ENCODE assay signal across 18 mouse cellular contexts in genomic region chr5:51537009-51537645, GRCm38 (mm10). TPM values are rescaled to one million over a fixed set of nuclear protein-coding genes. Genes with fewer than 3 reads are reported as not detected.
DNase-seq lines count a peak whose midpoint lies in the region; ATAC-seq and TF ChIP-seq lines count a peak whose summit lies in the region.
"Had no signal": no experiment of that assay in that cellular context is flagged by ENCODE, and none has a peak within 500 bp of the region (broad histone marks: within the 10 kb centered on the region; RNA-seq: fewer than 3 reads in every experiment).

No protein-coding gene starts in this region.

- TF ChIP-seq CTCF in heart, adult 2 months (IDR thresholded peaks at IDR 0.05) = no peak
- no peak for TF ChIP-seq CTCF in kidney, adult 2 months (conservative IDR thresholded peaks at IDR 0.05; ENCODE audit: insufficient read depth, insufficient read length, low read depth, low read length)
- TF ChIP-seq CTCF in heart, postnatal 0 days (IDR thresholded peaks at IDR 0.05; ENCODE audit: low read depth) = no peak

- no peak overlapping the region for H3K4me3 ChIP-seq in heart, adult 2 months
- no peak overlapping the region for H3K4me3 ChIP-seq in kidney, adult 2 months (ENCODE audit: insufficient read depth, low read depth, low read length)
- H3K4me3 ChIP-seq in kidney, embryonic 15.5 days (replicated peaks) = no peak overlapping the region
- no peak overlapping the region for H3K4me3 ChIP-seq in heart, postnatal 0 days (ENCODE audit: low read depth, low read length)
- no peak overlapping the region for H3K4me3 ChIP-seq in hindbrain, embryonic 12.5 days
- H3K4me3 ChIP-seq: embryonic facial prominence, embryonic 15.5 days; forebrain, embryonic 10.5 days; hindbrain, embryonic 13.5 days had no signal

- DNase-seq in heart, adult 2 months = no peak
- no peak for DNase-seq in heart, postnatal 10 days
- DNase-seq in kidney, adult 2 months = peak; percentile 92
- peak; percentile 65 for DNase-seq in heart, postnatal 0 days (ENCODE audit: low spot score)
- peak; percentile 79 for DNase-seq in kidney, postnatal 14 days
- DNase-seq in yolk sac, embryonic 10.5 days (ENCODE audit: low spot score) = no peak
- DNase-seq: adrenal gland, adult 2 months; cerebellum, postnatal 14 days; embryo, embryonic 11 days; gastrocnemius, postnatal 25 days; lung, adult 2 months; midbrain, embryonic 14.5 days; right cerebral cortex, postnatal 4 days had no signal

- peaks cover 36% of the 10 kb centered on the region for H3K36me3 ChIP-seq in heart, adult 2 months (ENCODE audit: control insufficient read depth, insufficient read depth, low read length)
- no peaks in the 10 kb centered on the region for H3K36me3 ChIP-seq in kidney, adult 2 months (ENCODE audit: control insufficient read depth, insufficient read depth, low read length)
- no peaks in the 10 kb centered on the region for H3K36me3 ChIP-seq in kidney, embryonic 15.5 days
- 0 out of 2 replicates have a peak, but pooled peaks cover 4% of the 10 kb centered on the region for H3K36me3 ChIP-seq in heart, postnatal 0 days (replicated peaks; ENCODE audit: control insufficient read depth, insufficient read depth, low read length)
- no peaks in the 10 kb centered on the region for H3K36me3 ChIP-seq in hindbrain, embryonic 12.5 days
- H3K36me3 ChIP-seq: embryonic facial prominence, embryonic 15.5 days; forebrain, embryonic 10.5 days; hindbrain, embryonic 13.5 days had no signal

- no peaks in the 10 kb centered on the region for H3K27me3 ChIP-seq in heart, adult 2 months (ENCODE audit: control insufficient read depth, insufficient read depth, low read length)
- H3K27me3 ChIP-seq in kidney, adult 2 months (replicated peaks; ENCODE audit: control insufficient read depth, insufficient read depth, low read length) = no peaks in the 10 kb centered on the region
- H3K27me3 ChIP-seq in kidney, embryonic 15.5 days = no peaks in the 10 kb centered on the region
- no peaks in the 10 kb centered on the region for H3K27me3 ChIP-seq in heart, postnatal 0 days (ENCODE audit: control insufficient read depth, insufficient read depth, low read length)
- no peaks in the 10 kb centered on the region; the same call in 1 of the 2 replicates for H3K27me3 ChIP-seq in hindbrain, embryonic 12.5 days
- H3K27me3 ChIP-seq: embryonic facial prominence, embryonic 15.5 days; hindbrain, embryonic 13.5 days had no signal

- TF ChIP-seq EP300 in heart, adult 2 months (IDR thresholded peaks at IDR 0.05; ENCODE audit: insufficient read depth, low read depth, low read length) = no peak
- 0 out of 2 replicates have a peak, but pooled peaks have one; percentile 60 for TF ChIP-seq EP300 in heart, postnatal 0 days (IDR thresholded peaks at IDR 0.05; ENCODE audit: low read depth)

- H3K79me2 ChIP-seq in heart, adult 2 months (replicated peaks; ENCODE audit: control insufficient read depth, insufficient read depth, low read length) = no peaks in the 10 kb centered on the region; the same call in 1 of the 2 replicates

- TF ChIP-seq POLR2A in heart, adult 2 months (IDR thresholded peaks at IDR 0.05; ENCODE audit: insufficient read depth, low read depth, low read length) = 0 out of 2 replicates have a peak, but pooled peaks have one; percentile 31
- no peak for TF ChIP-seq POLR2A in kidney, adult 2 months (IDR thresholded peaks at IDR 0.05; ENCODE audit: low read depth, low read length)

- peaks cover 5% of the 10 kb centered on the region for H3K4me1 ChIP-seq in heart, adult 2 months (ENCODE audit: control insufficient read depth, insufficient read depth, low read length)
- peaks cover 36% of the 10 kb centered on the region; the same call in 1 of the 2 replicates for H3K4me1 ChIP-seq in kidney, adult 2 months (ENCODE audit: control insufficient read depth, insufficient read depth, low read length)
- no peaks in the 10 kb centered on the region for H3K4me1 ChIP-seq in kidney, embryonic 15.5 days
- peaks cover 64% of the 10 kb centered on the region for H3K4me1 ChIP-seq in heart, postnatal 0 days (ENCODE audit: control insufficient read depth, insufficient read depth)
- H3K4me1 ChIP-seq in hindbrain, embryonic 12.5 days = no peaks in the 10 kb centered on the region
- H3K4me1 ChIP-seq: embryonic facial prominence, embryonic 15.5 days; forebrain, embryonic 10.5 days; hindbrain, embryonic 13.5 days had no signal

- no peak overlapping the region for H3K4me2 ChIP-seq in kidney, embryonic 15.5 days
- H3K4me2 ChIP-seq in heart, postnatal 0 days (ENCODE audit: low read depth, low read length) = no peak overlapping the region; the same call in 1 of the 2 replicates
- H3K4me2 ChIP-seq in hindbrain, embryonic 12.5 days (replicated peaks) = no peak overlapping the region
- H3K4me2 ChIP-seq: embryonic facial prominence, embryonic 15.5 days; hindbrain, embryonic 13.5 days had no signal

- no peak overlapping the region for H3K9ac ChIP-seq in heart, adult 2 months (ENCODE audit: low read depth, low read length)
- H3K9ac ChIP-seq in kidney, embryonic 15.5 days = no peak overlapping the region
- H3K9ac ChIP-seq in heart, postnatal 0 days (replicated peaks; ENCODE audit: low read depth, low read length) = no peak overlapping the region; the same call in 1 of the 2 replicates
- H3K9ac ChIP-seq in hindbrain, embryonic 12.5 days = no peak overlapping the region
- H3K9ac ChIP-seq: embryonic facial prominence, embryonic 15.5 days; hindbrain, embryonic 13.5 days had no signal

- H3K9me3 ChIP-seq in kidney, embryonic 15.5 days (replicated peaks) = no peaks in the 10 kb centered on the region
- H3K9me3 ChIP-seq in heart, postnatal 0 days (replicated peaks; ENCODE audit: control insufficient read depth, low read length) = no peaks in the 10 kb centered on the region
- no peaks in the 10 kb centered on the region for H3K9me3 ChIP-seq in hindbrain, embryonic 12.5 days (replicated peaks)
- H3K9me3 ChIP-seq: embryonic facial prominence, embryonic 15.5 days; forebrain, embryonic 10.5 days; hindbrain, embryonic 13.5 days had no signal

- peak overlapping the region; percentile 63 for H3K27ac ChIP-seq in heart, adult 2 months
- peak overlapping the region; percentile 90 for H3K27ac ChIP-seq in kidney, adult 2 months (ENCODE audit: insufficient read depth, low read depth, low read length)
- H3K27ac ChIP-seq in kidney, embryonic 15.5 days = no peak overlapping the region
- peak overlapping the region; percentile 81 for H3K27ac ChIP-seq in heart, postnatal 0 days (ENCODE audit: low read depth)
- no peak overlapping the region for H3K27ac ChIP-seq in hindbrain, embryonic 12.5 days
- H3K27ac ChIP-seq: embryonic facial prominence, embryonic 15.5 days; forebrain, embryonic 10.5 days; hindbrain, embryonic 13.5 days had no signal

- intact Hi-C loops in heart, adult 2 months (cut with DNase I) = loop anchor here (10.0 kb wide), 1 partner anchor 358 kb away; no protein-coding TSS in a partner anchor
- intact Hi-C loops in heart, postnatal 10 days (cut with DNase I) = no loop called here

- no peak for ATAC-seq in kidney, embryonic 15.5 days (replicated peaks; ENCODE audit: low FRiP score)
- peak; percentile 83 for ATAC-seq in heart, postnatal 0 days (ENCODE audit: insufficient read depth, low read depth)
- no peak for ATAC-seq in hindbrain, embryonic 12.5 days (ENCODE audit: low FRiP score)

- WGBS in heart, adult 2 months = 37% methylated on average over 7 of the region's 7 CpGs
- 29% methylated on average over 7 of the region's 7 CpGs for WGBS in kidney, adult 2 months
- WGBS in kidney, embryonic 15.5 days = 61% methylated on average over 7 of the region's 7 CpGs
- WGBS in heart, postnatal 0 days = 26% methylated on average over 7 of the region's 7 CpGs
- 82% methylated on average over 7 of the region's 7 CpGs for WGBS in hindbrain, embryonic 12.5 days

RNA-seq across cellular contexts. Expression of gene Ppargc1a, which starts 30.4 kb away (rescaled TPM):
- total RNA-seq in heart, adult 2 months (2021) = 100 to 1,000 TPM; 129 to 146 TPM
- polyA plus RNA-seq in heart, adult 2 months (2012; rRNA removed) = 27.9 and 46.5 TPM in 2 replicates
- total RNA-seq in heart, postnatal 10 days (2021) = 100 to 1,000 TPM; 113 to 220 TPM
- 23.0 and 23.1 TPM in 2 replicates for polyA plus RNA-seq in kidney, adult 2 months (2012; rRNA removed)
- polyA plus RNA-seq in kidney, embryonic 15.5 days (2015; fragmentation: Nextera tagmentation; extraction: Ambion mirVana) = 16.6 and 18.7 TPM in 2 replicates
- 50.8 and 69.1 TPM in 2 replicates for total RNA-seq in heart, postnatal 0 days (2014; rRNA removed; ENCODE audit: low replicate concordance)
- polyA plus RNA-seq in heart, postnatal 0 days (2015; fragmentation: Nextera tagmentation; extraction: Ambion mirVana) = 51.8 and 61.4 TPM in 2 replicates
- 4.5 and 5.8 TPM in 2 replicates for polyA plus RNA-seq in hindbrain, embryonic 12.5 days (2016; fragmentation: Nextera tagmentation; extraction: Ambion mirVana)

Comparison
In these comparisons a context has a peak if more than half of its experiments do, and no peak if none do; other contexts are left out.
1. DNase-seq: peak in kidney, adult 2 months (single experiment), heart, postnatal 0 days (single experiment) and kidney, postnatal 14 days (single experiment); none in heart, adult 2 months (0 of 2), heart, postnatal 10 days (0 of 2) and yolk sac, embryonic 10.5 days (single experiment).
2. H3K27ac ChIP-seq: peak in heart, adult 2 months (single experiment), kidney, adult 2 months (single experiment) and heart, postnatal 0 days (single experiment); none in kidney, embryonic 15.5 days (single experiment) and hindbrain, embryonic 12.5 days (single experiment).